Mouse (Mus musculus): ENCODE measurements around the gene Ccdc42. TPM values are rescaled to one million over a fixed set of nuclear protein-coding genes. Genes with fewer than 3 reads are reported as not detected.

Ccdc42 gene
- polyA plus RNA-seq, 1 experiment from 2014 or later: 1.4 TPM

GRCm38 (mm10) chr11:68555918-68556584 lies 30.8 kb upstream of the Ccdc42 start, which contains the start of gene Mfsd6l:
Mfsd6l (plus strand) TSS chr11:68556186.
- Histone ChIP-seq H3K4me3 (ENCODE audit: low read depth, low read length) (0 out of 2 replicates have a peak within 1 kb of the TSS, but pooled peaks have one; percentile 13), H3K36me3 (ENCODE audit: control insufficient read depth, insufficient read depth, low read length) (no peaks in the 10 kb centered on the region), H3K4me1 (ENCODE audit: control insufficient read depth, insufficient read depth, low read length) (no peaks in the 10 kb centered on the region), H3K9me3 (ENCODE audit: control insufficient read depth, low read length) (no peaks in the 10 kb centered on the region), H3K27me3 (ENCODE audit: control insufficient read depth, insufficient read depth, low read length) (peaks cover 4% of the 10 kb centered on the region; the same call in 1 of the 2 replicates), H3K4me2 (ENCODE audit: low read depth) (peak within 1 kb of the TSS; percentile 20; the same call in 1 of the 2 replicates), H3K27ac (ENCODE audit: low read depth, low read length) (no peak within 1 kb of the TSS), H3K9ac (ENCODE audit: low read length) (no peak within 1 kb of the TSS)
- 8% methylated on average over 37 of the region's 37 CpGs for WGBS
- no peak for ATAC-seq (ENCODE audit: insufficient read depth, low FRiP score, low TSS enrichment)
- no peak for DNase-seq (ENCODE audit: low spot score)

DNA sequence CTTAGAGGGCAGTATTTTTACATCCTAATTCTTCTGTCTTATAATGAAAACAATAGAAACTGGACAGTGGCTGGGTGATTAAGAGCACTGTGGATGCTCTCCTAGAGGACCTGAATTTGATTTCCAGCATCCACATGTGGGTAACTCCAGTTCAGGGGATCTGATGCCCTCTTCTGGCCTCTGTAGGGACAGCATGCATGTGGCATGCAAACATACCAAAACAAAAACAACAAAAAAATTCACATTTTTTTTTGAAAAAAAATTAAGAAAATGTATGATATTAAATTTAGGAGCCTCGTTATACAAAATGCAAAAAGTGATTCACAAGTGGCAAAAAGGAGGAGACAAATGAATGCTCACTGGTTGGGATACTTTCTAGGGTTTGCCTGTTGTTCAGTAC lies 27.3 kb upstream of the Ccdc42 start:
- Histone ChIP-seq H3K4me3 (ENCODE audit: low read depth, low read length) (no peak overlapping the region), H3K9ac (ENCODE audit: low read length) (no peak overlapping the region), H3K36me3 (ENCODE audit: control insufficient read depth, insufficient read depth, low read length) (no peaks in the 10 kb centered on the region), H3K4me1 (ENCODE audit: control insufficient read depth, insufficient read depth, low read length) (no peaks in the 10 kb centered on the region), H3K27me3 (ENCODE audit: control insufficient read depth, insufficient read depth, low read length) (peaks cover 4% of the 10 kb centered on the region; the same call in 1 of the 2 replicates), H3K4me2 (ENCODE audit: low read depth) (no peak overlapping the region), H3K27ac (ENCODE audit: low read depth, low read length) (no peak overlapping the region), H3K9me3 (ENCODE audit: control insufficient read depth, low read length) (no peaks in the 10 kb centered on the region)
- no peak for ATAC-seq (ENCODE audit: insufficient read depth, low FRiP score, low TSS enrichment)
- 38% methylated on average over 1 of the region's 1 CpGs for WGBS
- no peak for DNase-seq (ENCODE audit: low spot score)

GRCm38 (mm10) chr11:68561957-68562950 lies 24.6 kb upstream of the Ccdc42 start:
- H3K4me2 ChIP-seq (ENCODE audit: low read depth): no peak overlapping the region
- no peaks in the 10 kb centered on the region for H3K27me3 ChIP-seq (ENCODE audit: control insufficient read depth, insufficient read depth, low read length)
- H3K4me1 ChIP-seq (ENCODE audit: control insufficient read depth, insufficient read depth, low read length): no peaks in the 10 kb centered on the region
- ATAC-seq (ENCODE audit: insufficient read depth, low FRiP score, low TSS enrichment) (no peak), DNase-seq (ENCODE audit: low spot score) (no peak)
- no peak overlapping the region for H3K27ac ChIP-seq (ENCODE audit: low read depth, low read length)
- H3K9me3 ChIP-seq (ENCODE audit: control insufficient read depth, low read length): no peaks in the 10 kb centered on the region
- 84% methylated on average over 11 of the region's 11 CpGs for WGBS
- H3K4me3 ChIP-seq (ENCODE audit: low read depth, low read length): no peak overlapping the region
- H3K36me3 ChIP-seq (ENCODE audit: control insufficient read depth, insufficient read depth, low read length): no peaks in the 10 kb centered on the region
- no peak overlapping the region for H3K9ac ChIP-seq (ENCODE audit: low read length)

GRCm38 (mm10) chr11:68564356-68565031 lies 22.3 kb upstream of the Ccdc42 start:
- Histone ChIP-seq H3K27me3 (ENCODE audit: control insufficient read depth, insufficient read depth, low read length) (no peaks in the 10 kb centered on the region), H3K27ac (ENCODE audit: low read depth, low read length) (no peak overlapping the region), H3K4me3 (ENCODE audit: low read depth, low read length) (no peak overlapping the region), H3K4me1 (ENCODE audit: control insufficient read depth, insufficient read depth, low read length) (no peaks in the 10 kb centered on the region), H3K9ac (ENCODE audit: low read length) (no peak overlapping the region), H3K9me3 (ENCODE audit: control insufficient read depth, low read length) (no peaks in the 10 kb centered on the region), H3K4me2 (ENCODE audit: low read depth) (no peak overlapping the region), H3K36me3 (ENCODE audit: control insufficient read depth, insufficient read depth, low read length) (no peaks in the 10 kb centered on the region)
- WGBS: 80% methylated on average over 13 of the region's 13 CpGs
- DNase-seq (ENCODE audit: low spot score): no peak
- ATAC-seq (ENCODE audit: insufficient read depth, low FRiP score, low TSS enrichment): no peak

DNA sequence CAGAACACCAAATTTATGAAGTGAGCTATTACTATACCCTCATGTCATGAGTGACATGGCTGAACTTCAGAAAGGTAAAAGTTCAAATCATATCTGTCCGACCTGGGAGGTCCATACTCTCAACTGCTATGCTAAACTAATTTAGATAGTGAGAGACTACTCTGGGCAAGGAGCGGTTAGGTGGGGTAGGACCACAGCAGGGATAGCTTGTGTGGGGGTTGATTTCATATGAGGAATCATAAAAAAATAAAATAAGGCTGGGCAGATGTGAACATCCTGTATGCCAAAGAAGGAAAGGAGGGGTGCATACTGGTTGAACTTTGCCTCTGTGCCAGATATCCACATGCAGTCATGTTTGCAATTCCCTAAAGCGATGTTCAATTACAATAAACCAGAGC lies 21.8 kb upstream of the Ccdc42 start:
- 87% methylated on average over 3 of the region's 3 CpGs for WGBS

DNA sequence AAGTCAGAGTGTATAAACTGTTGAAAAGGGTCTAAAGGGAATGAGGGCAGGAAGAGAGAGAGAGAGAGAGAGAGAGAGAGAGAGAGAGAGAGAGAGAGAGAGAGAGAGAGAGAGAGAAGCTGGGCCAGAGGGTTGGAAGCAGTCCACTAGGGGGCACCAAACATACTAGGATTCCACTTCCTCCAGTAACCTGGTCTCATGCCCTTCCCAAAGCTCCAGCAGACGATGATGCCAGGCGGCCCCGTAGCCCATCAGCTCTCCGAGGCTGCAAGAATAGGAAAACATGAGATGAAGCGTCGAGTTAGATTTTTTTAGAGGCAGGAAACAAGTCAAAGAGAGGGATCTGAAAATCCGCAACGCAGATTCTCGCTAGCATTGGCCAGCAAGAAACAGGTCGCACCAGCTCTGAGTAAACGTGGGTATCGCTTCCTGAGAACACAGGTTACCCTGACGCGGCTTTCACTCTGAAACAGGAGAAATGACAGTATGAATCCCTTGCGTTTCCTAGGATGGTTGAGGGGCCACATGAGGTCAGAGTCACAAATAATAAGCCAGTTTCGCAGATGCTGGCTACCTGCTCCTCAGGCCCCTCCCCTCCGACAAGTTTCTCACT lies 20.3 kb upstream of the Ccdc42 start:
- Histone ChIP-seq H3K27ac (ENCODE audit: low read depth, low read length) (no peak overlapping the region), H3K9ac (ENCODE audit: low read length) (no peak overlapping the region), H3K27me3 (ENCODE audit: control insufficient read depth, insufficient read depth, low read length) (no peaks in the 10 kb centered on the region), H3K4me1 (ENCODE audit: control insufficient read depth, insufficient read depth, low read length) (no peaks in the 10 kb centered on the region), H3K9me3 (ENCODE audit: control insufficient read depth, low read length) (no peaks in the 10 kb centered on the region), H3K4me3 (ENCODE audit: low read depth, low read length) (no peak overlapping the region), H3K36me3 (ENCODE audit: control insufficient read depth, insufficient read depth, low read length) (no peaks in the 10 kb centered on the region), H3K4me2 (ENCODE audit: low read depth) (peak overlapping the region; percentile 43)
- 23% methylated on average over 17 of the region's 17 CpGs for WGBS
- ATAC-seq (ENCODE audit: insufficient read depth, low FRiP score, low TSS enrichment) (no peak), DNase-seq (ENCODE audit: low spot score) (peak; percentile 84)

More for the DNA sequence above, 21.8 kb upstream of the Ccdc42 start:
- H3K4me2 ChIP-seq (ENCODE audit: low read depth): no peak overlapping the region
- H3K27ac ChIP-seq (ENCODE audit: low read depth, low read length): no peak overlapping the region
- no peaks in the 10 kb centered on the region for H3K36me3 ChIP-seq (ENCODE audit: control insufficient read depth, insufficient read depth, low read length)
- no peak overlapping the region for H3K4me3 ChIP-seq (ENCODE audit: low read depth, low read length)
- no peaks in the 10 kb centered on the region for H3K4me1 ChIP-seq (ENCODE audit: control insufficient read depth, insufficient read depth, low read length)
- no peaks in the 10 kb centered on the region for H3K9me3 ChIP-seq (ENCODE audit: control insufficient read depth, low read length)
- ATAC-seq (ENCODE audit: insufficient read depth, low FRiP score, low TSS enrichment): no peak
- no peaks in the 10 kb centered on the region for H3K27me3 ChIP-seq (ENCODE audit: control insufficient read depth, insufficient read depth, low read length)
- no peak for DNase-seq (ENCODE audit: low spot score)
- H3K9ac ChIP-seq (ENCODE audit: low read length): no peak overlapping the region

DNA sequence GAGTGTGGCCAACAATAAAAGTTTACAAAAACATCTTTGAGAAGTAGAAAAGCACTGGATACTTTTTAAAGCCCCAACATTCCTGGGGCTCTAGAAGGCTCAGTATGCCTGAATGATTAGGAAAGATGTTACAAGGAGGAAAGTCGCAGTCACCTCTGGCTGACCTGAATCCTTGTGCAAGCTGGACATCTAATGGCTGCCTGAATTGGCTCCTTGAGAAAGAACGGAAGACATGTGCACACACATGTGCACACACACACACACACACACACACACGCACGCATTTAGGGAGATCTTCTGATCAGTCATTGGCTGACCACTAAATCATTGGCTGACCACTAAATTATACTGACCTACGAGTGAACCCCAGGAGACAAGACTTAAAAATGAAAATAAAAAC lies 16.0 kb upstream of the Ccdc42 start:
- ATAC-seq (ENCODE audit: insufficient read depth, low FRiP score, low TSS enrichment): no peak
- H3K9ac ChIP-seq (ENCODE audit: low read length): no peak overlapping the region
- WGBS: 86% methylated on average over 5 of the region's 5 CpGs

GRCm38 (mm10) chr11:68577076-68577475 lies 9.7 kb upstream of the Ccdc42 start:
- no peak for DNase-seq (ENCODE audit: low spot score)
- Histone ChIP-seq H3K9ac (ENCODE audit: low read length) (no peak overlapping the region), H3K4me2 (ENCODE audit: low read depth) (no peak overlapping the region), H3K4me3 (ENCODE audit: low read depth, low read length) (no peak overlapping the region), H3K27ac (ENCODE audit: low read depth, low read length) (no peak overlapping the region), H3K27me3 (ENCODE audit: control insufficient read depth, insufficient read depth, low read length) (no peaks in the 10 kb centered on the region), H3K9me3 (ENCODE audit: control insufficient read depth, low read length) (no peaks in the 10 kb centered on the region), H3K36me3 (ENCODE audit: control insufficient read depth, insufficient read depth, low read length) (no peaks in the 10 kb centered on the region), H3K4me1 (ENCODE audit: control insufficient read depth, insufficient read depth, low read length) (peaks cover 4% of the 10 kb centered on the region)
- no peak for ATAC-seq (ENCODE audit: insufficient read depth, low FRiP score, low TSS enrichment)
- whole genome bisulfite sequencing: 91% methylated on average over 1 of the region's 1 CpGs

More for the DNA sequence above, 16.0 kb upstream of the Ccdc42 start:
- Histone ChIP-seq H3K27me3 (ENCODE audit: control insufficient read depth, insufficient read depth, low read length) (no peaks in the 10 kb centered on the region), H3K36me3 (ENCODE audit: control insufficient read depth, insufficient read depth, low read length) (no peaks in the 10 kb centered on the region), H3K9me3 (ENCODE audit: control insufficient read depth, low read length) (no peaks in the 10 kb centered on the region), H3K27ac (ENCODE audit: low read depth, low read length) (no peak overlapping the region), H3K4me3 (ENCODE audit: low read depth, low read length) (no peak overlapping the region), H3K4me2 (ENCODE audit: low read depth) (no peak overlapping the region), H3K4me1 (ENCODE audit: control insufficient read depth, insufficient read depth, low read length) (no peaks in the 10 kb centered on the region)
- DNase-seq (ENCODE audit: low spot score): no peak

Measured in neural tube, embryonic 11.5 days (tissue).